Mouse (Mus musculus) kidney, adult 2 months (tissue): ENCODE measurements around the gene Sass6. TPM values are rescaled to one million over a fixed set of nuclear protein-coding genes. Genes with fewer than 3 reads are reported as not detected.
"Not testable (repeated sequence)": the region's sequence is repeated elsewhere in the genome, so short reads cannot be mapped to it uniquely, and the experiment has no call there.

ENCODE experiments used
- DNase-seq: peaks from one replicate; pipeline ENCODE4 v3.0.0; 2021
- H3K27ac ChIP-seq: fragments of 200-500 bp; 2 replicates; pipeline ENCODE4 v1.5.1; 2012; ENCODE audit warnings: low read depth, low read length, control low read depth, inconsistent platforms; ENCODE audit not compliant: insufficient read depth
- H3K27me3 ChIP-seq: fragments of 200-500 bp; replicated peaks from 2 replicates; pipeline ENCODE4 v1.6.1; 2012; ENCODE audit warnings: mild to moderate bottlenecking, moderate library complexity, low read length, inconsistent platforms; ENCODE audit not compliant: control insufficient read depth, insufficient read depth
- H3K36me3 ChIP-seq: fragments of 200-500 bp; 2 replicates; pipeline ENCODE4 v1.6.1; 2012; ENCODE audit warnings: mild to moderate bottlenecking, moderate library complexity, low read length, inconsistent platforms; ENCODE audit not compliant: control insufficient read depth, insufficient read depth
- H3K4me1 ChIP-seq: fragments of 200-500 bp; 2 replicates; pipeline ENCODE4 v1.6.1; 2011; ENCODE audit warnings: low read length; ENCODE audit not compliant: control insufficient read depth, insufficient read depth
- H3K4me3 ChIP-seq: fragments of 200-500 bp; 2 replicates; pipeline ENCODE4 v1.5.1; 2011; ENCODE audit warnings: mild to moderate bottlenecking, low read depth, low read length, control low read depth; ENCODE audit not compliant: insufficient read depth
- CTCF ChIP-seq: fragments of 200-500 bp; conservative IDR thresholded peaks from 2 replicates; pipeline ENCODE4 v1.5.1; 2011; ENCODE audit warnings: low read depth, mild to moderate bottlenecking, control low read depth, low read length, moderate library complexity, mixed read lengths; ENCODE audit not compliant: insufficient read depth, insufficient read length
- POLR2A ChIP-seq: fragments of 200-500 bp; IDR thresholded peaks from one replicate; pipeline ENCODE4 v1.6.1; 2011; ENCODE audit warnings: low read depth, low read length, control low read depth
- WGBS: fragments of 180-500 bp; shearing (Covaris S2); methylation state at CpG from one replicate; pipeline ENCODE4 v1.1.7; 2018; 5-methylcytosine and 5-hydroxymethylcytosine counted together
- polyA plus RNA-seq: library from polyadenylated mRNA; depleted of rRNA; stranded (reverse); fragments of >200 nt; gene quantifications from 2 replicates; pipeline ENCODE4 v1.2.3, GENCODE M21; 2012

The Sass6 gene
- polyA plus RNA-seq, 1 experiment = 0.78 TPM

- DNase-seq = no peak
- H3K27me3 ChIP-seq = no peaks in the 10 kb centered on the region
- WGBS = 92% methylated on average over 2 of the region's 2 CpGs
- TF ChIP-seq POLR2A (no peak), CTCF (no peak)
- no peaks in the 10 kb centered on the region for H3K4me1 ChIP-seq
- H3K4me3 ChIP-seq = no peak overlapping the region
- peaks cover 13% of the 10 kb centered on the region for H3K36me3 ChIP-seq
- no peak overlapping the region for H3K27ac ChIP-seq
Observed at GRCm38 (mm10) chr3:116642373-116642772, 47.6 kb downstream of the Sass6 start.

- 100% methylated on average over 1 of the region's 1 CpGs for WGBS
- TF ChIP-seq POLR2A (no peak), CTCF (no peak)
- H3K36me3 ChIP-seq = peaks cover 7% of the 10 kb centered on the region
Observed at GRCm38 (mm10) chr3:116646387-116646786, 51.6 kb downstream of the Sass6 start.

GRCm38 (mm10) chr3:116648805-116649204 lies 54.0 kb downstream of the Sass6 start:
- H3K4me3 ChIP-seq = no peak overlapping the region
- H3K27ac ChIP-seq = no peak overlapping the region
- TF ChIP-seq CTCF (no peak), POLR2A (no peak)
- peaks cover 5% of the 10 kb centered on the region for H3K36me3 ChIP-seq
- no peak for DNase-seq
- H3K27me3 ChIP-seq = no peaks in the 10 kb centered on the region
- WGBS = 92% methylated on average over 7 of the region's 7 CpGs
- H3K4me1 ChIP-seq = no peaks in the 10 kb centered on the region

More at GRCm38 (mm10) chr3:116646387-116646786, 51.6 kb downstream of the Sass6 start:
- Histone ChIP-seq H3K4me1 (no peaks in the 10 kb centered on the region), H3K27ac (no peak overlapping the region), H3K27me3 (no peaks in the 10 kb centered on the region), H3K4me3 (no peak overlapping the region)
- DNase-seq = no peak

DNA sequence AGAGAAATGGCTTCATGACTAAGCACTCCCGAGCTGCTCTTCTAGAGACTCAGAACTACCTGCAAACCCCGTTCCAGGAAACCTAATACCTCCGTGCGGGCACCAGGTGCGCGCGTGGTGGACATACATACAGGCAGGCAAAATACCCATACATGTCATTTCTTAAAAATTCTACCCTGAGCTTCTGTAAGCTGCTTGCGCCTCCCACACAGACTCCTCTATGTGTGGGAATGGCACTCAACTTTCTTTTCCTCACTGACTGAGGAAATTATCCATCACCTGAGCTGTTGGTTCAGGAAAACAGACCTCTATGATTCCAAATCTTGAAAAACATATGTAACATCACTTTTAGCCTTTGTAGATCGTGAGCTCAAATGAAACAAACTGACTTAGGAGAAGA lies 55.9 kb downstream of the Sass6 start:
- WGBS = 95% methylated on average over 9 of the region's 9 CpGs

DNA sequence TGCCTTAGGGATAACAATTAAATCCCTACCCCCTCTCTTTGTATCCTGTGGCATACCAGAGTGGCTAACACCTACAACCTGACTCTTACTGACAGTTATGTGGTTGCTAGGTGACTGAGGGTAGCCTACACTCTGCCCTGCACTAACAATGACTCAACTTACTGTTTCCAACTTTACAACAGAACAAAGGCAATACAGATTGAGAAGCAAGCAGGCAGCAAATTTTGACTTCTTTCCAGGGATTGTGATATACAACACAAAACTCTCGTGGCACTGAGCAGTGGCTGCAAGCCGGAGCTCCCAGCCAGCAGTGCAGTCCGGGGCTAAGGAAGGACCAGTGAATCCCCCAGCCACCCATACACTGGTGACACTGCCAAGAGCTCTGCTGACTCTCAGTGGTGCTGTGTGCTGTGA lies 57.3 kb downstream of the Sass6 start:
- no peaks in the 10 kb centered on the region; the same call in none of the 2 replicates for H3K36me3 ChIP-seq
- no peak for TF ChIP-seq CTCF
- no peak for TF ChIP-seq POLR2A
- DNase-seq = no peak
- no peaks in the 10 kb centered on the region for H3K4me1 ChIP-seq
- no peak overlapping the region for H3K27ac ChIP-seq
- no peak overlapping the region for H3K4me3 ChIP-seq
- H3K27me3 ChIP-seq = no peaks in the 10 kb centered on the region
- WGBS = 66% methylated on average over 3 of the region's 3 CpGs

More for the DNA sequence above, 55.9 kb downstream of the Sass6 start:
- H3K27me3 ChIP-seq = no peaks in the 10 kb centered on the region
- DNase-seq = no peak
- TF ChIP-seq POLR2A (no peak), CTCF (no peak)
- no peak overlapping the region for H3K4me3 ChIP-seq
- H3K27ac ChIP-seq = no peak overlapping the region
- peaks cover 1% of the 10 kb centered on the region for H3K36me3 ChIP-seq
- H3K4me1 ChIP-seq = no peaks in the 10 kb centered on the region

DNA sequence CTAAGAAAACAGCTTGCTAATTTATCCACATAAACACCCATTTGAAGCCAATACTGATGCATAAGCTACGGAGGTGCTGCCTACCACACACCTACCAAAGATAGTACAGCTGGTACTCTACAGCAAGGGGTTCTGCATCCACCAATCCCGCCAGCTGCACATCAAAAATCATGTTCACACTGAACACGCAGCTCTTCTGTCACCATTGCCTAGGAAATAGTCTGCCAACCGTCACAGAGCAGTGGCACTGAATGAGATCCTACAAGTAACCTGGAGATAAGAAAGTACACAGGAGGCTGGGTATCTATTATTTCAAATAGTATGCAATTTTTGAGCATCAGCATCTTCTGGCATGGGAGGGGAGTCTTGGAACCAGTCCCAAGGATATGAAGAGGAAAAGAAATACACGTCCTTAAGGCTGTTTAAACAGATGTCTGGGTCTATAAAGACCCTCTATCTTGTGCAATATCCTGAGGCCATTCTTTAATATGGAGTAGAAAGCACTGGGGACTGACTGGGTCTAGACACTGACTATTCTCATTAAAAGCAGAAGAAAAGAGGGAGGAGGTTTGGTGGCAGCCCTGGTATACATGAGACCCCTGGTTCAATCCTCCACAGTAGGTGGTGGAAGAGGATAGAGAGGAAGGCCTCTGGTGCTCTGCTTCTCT lies 58.6 kb downstream of the Sass6 start:
- Histone ChIP-seq H3K27ac (no peak overlapping the region), H3K36me3 (no peaks in the 10 kb centered on the region; the same call in none of the 2 replicates), H3K27me3 (no peaks in the 10 kb centered on the region), H3K4me3 (no peak overlapping the region), H3K4me1 (peaks cover 3% of the 10 kb centered on the region; the same call in 1 of the 2 replicates)
- DNase-seq = no peak
- TF ChIP-seq CTCF = no peak
- TF ChIP-seq POLR2A = no peak
- WGBS = 64% methylated on average over 5 of the region's 5 CpGs

GRCm38 (mm10) chr3:116654051-116654450 lies 59.3 kb downstream of the Sass6 start:
- not testable (repeated sequence) for H3K27ac ChIP-seq, H3K4me3 ChIP-seq, H3K4me1 ChIP-seq, H3K27me3 ChIP-seq, H3K36me3 ChIP-seq, DNase-seq
- WGBS = 94% methylated on average over 11 of the region's 11 CpGs
